Mouse (Mus musculus): ENCODE results near the gene Alkbh4. TPM values are rescaled to one million over a fixed set of nuclear protein-coding genes. Genes with fewer than 3 reads are reported as not detected.
A peak's percentile ranks its signal among the peaks of the same experiment; 100 is the strongest.

Alkbh4 gene
- polyA plus RNA-seq, 1 experiment: not detected

- 30% methylated on average over 4 of the region's 4 CpGs for WGBS
- Histone ChIP-seq H3K4me3 (ENCODE audit: insufficient read depth, low read depth, low read length) (no peak overlapping the region), H3K27ac (ENCODE audit: insufficient read depth, low read depth, low read length) (no peak overlapping the region), H3K4me1 (ENCODE audit: control insufficient read depth, insufficient read depth, low read length) (no peaks in the 10 kb centered on the region)
- TF ChIP-seq POLR2A (IDR thresholded peaks at IDR 0.05; ENCODE audit: insufficient read depth, low read depth, low read length): no peak
- peak; percentile 43; the same call in 1 of the 2 replicates for TF ChIP-seq CTCF (IDR thresholded peaks at IDR 0.05; ENCODE audit: insufficient read depth, low read depth, low read length)
Observed at GRCm38 (mm10) chr5:136186723-136187122, 50.8 kb downstream of the Alkbh4 start.

Other genes starting within 250 kb of the Alkbh4 start
- not detected in 2 replicates for gene Hspb1, start 248.2 kb upstream of the Alkbh4 start, polyA plus RNA-seq (2012; ENCODE audit: insufficient read depth, insufficient read length, low replicate concordance, missing spikeins)
- 235 and 282 TPM in 2 replicates for gene Ywhag, start 201.5 kb upstream of the Alkbh4 start, polyA plus RNA-seq (2012; ENCODE audit: insufficient read depth, insufficient read length, low replicate concordance, missing spikeins)
- not detected in 2 replicates for gene Ssc4d, start 161.6 kb upstream of the Alkbh4 start, polyA plus RNA-seq (2012; ENCODE audit: insufficient read depth, insufficient read length, low replicate concordance, missing spikeins)
- gene Zp3, start 156.0 kb upstream of the Alkbh4 start, polyA plus RNA-seq (2012; ENCODE audit: insufficient read depth, insufficient read length, low replicate concordance, missing spikeins): not detected in 2 replicates
- not detected in 2 replicates for gene Dtx2, start 141.3 kb upstream of the Alkbh4 start, polyA plus RNA-seq (2012; ENCODE audit: insufficient read depth, insufficient read length, low replicate concordance, missing spikeins)
- gene Upk3b, start 97.7 kb upstream of the Alkbh4 start, polyA plus RNA-seq (2012; ENCODE audit: insufficient read depth, insufficient read length, low replicate concordance, missing spikeins): not detected in 2 replicates
- gene Upk3bl, start 81.7 kb upstream of the Alkbh4 start, polyA plus RNA-seq (2012; ENCODE audit: insufficient read depth, insufficient read length, low replicate concordance, missing spikeins): not detected in 2 replicates
- gene Rasa4, start 52.2 kb upstream of the Alkbh4 start, polyA plus RNA-seq (2012; ENCODE audit: insufficient read depth, insufficient read length, low replicate concordance, missing spikeins): not detected in 2 replicates
- gene Polr2j, start 19.5 kb upstream of the Alkbh4 start, polyA plus RNA-seq (2012; ENCODE audit: insufficient read depth, insufficient read length, low replicate concordance, missing spikeins): not detected in 2 replicates
- gene Lrwd1, start 72 bp upstream of the Alkbh4 start, polyA plus RNA-seq (2012; ENCODE audit: insufficient read depth, insufficient read length, low replicate concordance, missing spikeins): not detected in 2 replicates
- not detected in 2 replicates for gene Orai2, start 34.6 kb downstream of the Alkbh4 start, polyA plus RNA-seq (2012; ENCODE audit: insufficient read depth, insufficient read length, low replicate concordance, missing spikeins)
- gene Prkrip1, start 62.8 kb downstream of the Alkbh4 start, polyA plus RNA-seq (2012; ENCODE audit: insufficient read depth, insufficient read length, low replicate concordance, missing spikeins): not detected in 2 replicates
- gene Sh2b2, start 110.4 kb downstream of the Alkbh4 start, polyA plus RNA-seq (2012; ENCODE audit: insufficient read depth, insufficient read length, low replicate concordance, missing spikeins): not detected in 2 replicates

Measured in olfactory bulb, adult 2 months (tissue).